Comparison of ENCODE assay signal across 9 mouse cellular contexts in genomic region chrX:152146691-152147090, GRCm38 (mm10). TPM values are rescaled to one million over a fixed set of nuclear protein-coding genes. Genes with fewer than 3 reads are reported as not detected.
A peak's percentile ranks its signal among the peaks of the same experiment; 100 is the strongest.
DNase-seq lines count a peak whose midpoint lies in the region; ATAC-seq and TF ChIP-seq lines count a peak whose summit lies in the region.
"Had no signal": no experiment of that assay in that cellular context is flagged by ENCODE, and none has a peak within 500 bp of the region (broad histone marks: within the 10 kb centered on the region; RNA-seq: fewer than 3 reads in every experiment).

No protein-coding gene starts in this region.

- TF ChIP-seq CTCF in heart, postnatal 0 days (IDR thresholded peaks at IDR 0.05; ENCODE audit: low read depth), result no peak

- H3K27me3 ChIP-seq in heart, postnatal 0 days (ENCODE audit: control insufficient read depth, insufficient read depth, low read length), result peaks cover 29% of the 10 kb centered on the region; the same call in 1 of the 2 replicates
- peaks cover 33% of the 10 kb centered on the region for H3K27me3 ChIP-seq in midbrain, embryonic 14.5 days (ENCODE audit: control insufficient read depth, insufficient read depth, low read length)
- H3K27me3 ChIP-seq in midbrain, embryonic 10.5 days (ENCODE audit: low read depth, poor library complexity, severe bottlenecking), result peaks cover 100% of the 10 kb centered on the region
- peaks cover 66% of the 10 kb centered on the region for H3K27me3 ChIP-seq in neural tube, embryonic 15.5 days (replicated peaks)

- no peak overlapping the region for H3K27ac ChIP-seq in heart, postnatal 0 days (ENCODE audit: low read depth)
- no peak overlapping the region for H3K27ac ChIP-seq in midbrain, embryonic 14.5 days (replicated peaks; ENCODE audit: low read depth, low read length)
- no peak overlapping the region for H3K27ac ChIP-seq in midbrain, embryonic 10.5 days (replicated peaks)
- H3K27ac ChIP-seq in neural tube, embryonic 15.5 days (replicated peaks), result no peak overlapping the region

- H3K36me3 ChIP-seq in heart, postnatal 0 days (replicated peaks; ENCODE audit: control insufficient read depth, insufficient read depth, low read length), result no peaks in the 10 kb centered on the region
- no peaks in the 10 kb centered on the region for H3K36me3 ChIP-seq in midbrain, embryonic 14.5 days (ENCODE audit: control insufficient read depth, insufficient read depth, low read length)
- H3K36me3 ChIP-seq in midbrain, embryonic 10.5 days, result no peaks in the 10 kb centered on the region
- H3K36me3 ChIP-seq in neural tube, embryonic 15.5 days, result no peaks in the 10 kb centered on the region

- peak overlapping the region; percentile 79 for H3K4me2 ChIP-seq in heart, postnatal 0 days (ENCODE audit: low read depth, low read length)
- peak overlapping the region; percentile 73 for H3K4me2 ChIP-seq in midbrain, embryonic 14.5 days (ENCODE audit: low read length)
- H3K4me2 ChIP-seq in neural tube, embryonic 15.5 days, result peak overlapping the region; percentile 71
- H3K4me2 ChIP-seq: heart, embryonic 11.5 days had no signal

- no peak for TF ChIP-seq EP300 in heart, postnatal 0 days (IDR thresholded peaks at IDR 0.05; ENCODE audit: low read depth)

- 87% methylated on average over 2 of the region's 2 CpGs for WGBS in heart, postnatal 0 days
- WGBS in midbrain, embryonic 14.5 days, result 78% methylated on average over 2 of the region's 2 CpGs
- 85% methylated on average over 2 of the region's 2 CpGs for WGBS in midbrain, embryonic 10.5 days
- 75% methylated on average over 2 of the region's 2 CpGs for WGBS in neural tube, embryonic 15.5 days

- no peak for ATAC-seq in cerebellum, adult (ENCODE audit: insufficient number of reproducible peaks, low FRiP score, low TSS enrichment)
- no peak for ATAC-seq in heart, postnatal 0 days (ENCODE audit: insufficient read depth, low read depth)
- no peak for ATAC-seq in midbrain, embryonic 14.5 days (ENCODE audit: low FRiP score, low TSS enrichment)
- no peak for ATAC-seq in neural tube, embryonic 15.5 days (ENCODE audit: low FRiP score)

- no peak overlapping the region for H3K9ac ChIP-seq in heart, postnatal 0 days (replicated peaks; ENCODE audit: low read depth, low read length)
- H3K9ac ChIP-seq in midbrain, embryonic 14.5 days (replicated peaks; ENCODE audit: low read length), result no peak overlapping the region
- no peak overlapping the region for H3K9ac ChIP-seq in neural tube, embryonic 15.5 days (replicated peaks)

- H3K4me1 ChIP-seq in heart, postnatal 0 days (ENCODE audit: control insufficient read depth, insufficient read depth), result 0 out of 2 replicates have a peak, but pooled peaks cover 17% of the 10 kb centered on the region
- no peaks in the 10 kb centered on the region for H3K4me1 ChIP-seq in midbrain, embryonic 14.5 days (ENCODE audit: control insufficient read depth, insufficient read depth, low read length)
- peaks cover 6% of the 10 kb centered on the region; the same call in 1 of the 2 replicates for H3K4me1 ChIP-seq in midbrain, embryonic 10.5 days
- H3K4me1 ChIP-seq in neural tube, embryonic 15.5 days, result peaks cover 23% of the 10 kb centered on the region

- no peak overlapping the region for H3K4me3 ChIP-seq in heart, postnatal 0 days (ENCODE audit: low read depth, low read length)
- H3K4me3 ChIP-seq in midbrain, embryonic 14.5 days (replicated peaks; ENCODE audit: low read depth, low read length), result no peak overlapping the region
- no peak overlapping the region for H3K4me3 ChIP-seq in midbrain, embryonic 10.5 days
- 0 out of 2 replicates have a peak overlapping the region, but pooled peaks have one; percentile 59 for H3K4me3 ChIP-seq in neural tube, embryonic 15.5 days (replicated peaks)

- peak; percentile 53 for DNase-seq in cerebellum, adult 11-12 months
- DNase-seq in heart, postnatal 0 days (ENCODE audit: low spot score), result no peak
- no peak for DNase-seq in heart, postnatal 14 days
- DNase-seq in midbrain, embryonic 14.5 days, result no peak
- DNase-seq in midbrain, embryonic 10.5 days (ENCODE audit: low spot score), result no peak
- no peak for DNase-seq in frontal cortex, adult 2 months (ENCODE audit: extremely low spot score in 1 of 2, low spot score in 1 of 2)

- intact Hi-C loops in heart, postnatal 14 days (cut with DNase I), result loop anchor here (5.0 kb wide), 1 partner anchor 199 kb away; no protein-coding TSS in a partner anchor

- H3K9me3 ChIP-seq in heart, postnatal 0 days (replicated peaks; ENCODE audit: control insufficient read depth, low read length), result no peaks in the 10 kb centered on the region
- H3K9me3 ChIP-seq in midbrain, embryonic 14.5 days (ENCODE audit: control insufficient read depth, low read length), result no peaks in the 10 kb centered on the region
- H3K9me3 ChIP-seq in midbrain, embryonic 10.5 days (replicated peaks), result no peaks in the 10 kb centered on the region
- H3K9me3 ChIP-seq in neural tube, embryonic 15.5 days (replicated peaks), result no peaks in the 10 kb centered on the region

RNA-seq across cellular contexts. Expression of gene Iqsec2, which starts 2.6 kb away (rescaled TPM):
- total RNA-seq in heart, postnatal 0 days (2014; rRNA removed; ENCODE audit: low replicate concordance), result 126 and 131 TPM in 2 replicates
- 51.7 and 54.3 TPM in 2 replicates for polyA plus RNA-seq in heart, postnatal 0 days (2015; fragmentation: Nextera tagmentation; extraction: Ambion mirVana)
- total RNA-seq in heart, postnatal 14 days (2021), result 10 to 100 TPM; 61.7 to 73.2 TPM
- polyA plus RNA-seq in midbrain, embryonic 14.5 days (2014; fragmentation: Nextera tagmentation; extraction: Ambion mirVana), result 5.2 and 7.2 TPM in 2 replicates
- 1.00 and 1.4 TPM in 2 replicates for polyA plus RNA-seq in midbrain, embryonic 10.5 days (2016; fragmentation: Nextera tagmentation; extraction: Ambion mirVana)
- 7.0 and 9.2 TPM in 2 replicates for polyA plus RNA-seq in neural tube, embryonic 15.5 days (2015; fragmentation: Nextera tagmentation; extraction: Ambion mirVana)
- polyA plus RNA-seq in frontal cortex, adult 2 months (2012; rRNA removed), result 54.6 and 62.1 TPM in 2 replicates
